Mouse (Mus musculus) limb, embryonic 13.5 days (tissue): ENCODE measurements around the gene Zfp941. TPM values are rescaled to one million over a fixed set of nuclear protein-coding genes. Genes with fewer than 3 reads are reported as not detected.

ENCODE experiments used
- ATAC-seq: fragments of 200-750 bp; cut with Nextera tagmentation; 2 replicates; pipeline ENCODE4 v1.8.0; 2017; ENCODE audit warnings: low read depth, moderate number of reproducible peaks, moderate TSS enrichment; ENCODE audit not compliant: low FRiP score
- H3K27ac ChIP-seq: fragments of 300-500 bp; sonication (generic); 2 replicates; pipeline ENCODE4 v1.5.1; 2015; ENCODE audit warnings: inconsistent platforms, mild to moderate bottlenecking, moderate library complexity
- H3K27me3 ChIP-seq: fragments of 300-500 bp; sonication (generic); 2 replicates; pipeline ENCODE4 v1.6.1; 2015; ENCODE audit warnings: mild to moderate bottlenecking, inconsistent platforms
- H3K36me3 ChIP-seq: fragments of 300-500 bp; sonication (generic); 2 replicates; pipeline ENCODE4 v1.6.1; 2015; ENCODE audit warnings: inconsistent platforms, mild to moderate bottlenecking, moderate library complexity
- H3K4me1 ChIP-seq: fragments of 300-500 bp; sonication (generic); 2 replicates; pipeline ENCODE4 v1.6.1; 2015; ENCODE audit warnings: inconsistent platforms
- H3K4me2 ChIP-seq: fragments of 300-500 bp; sonication (generic); replicated peaks from 2 replicates; pipeline ENCODE4 v1.6.1; 2015; ENCODE audit warnings: inconsistent platforms, mild to moderate bottlenecking, moderate library complexity
- H3K4me3 ChIP-seq: fragments of 300-500 bp; sonication (generic); 2 replicates; pipeline ENCODE4 v1.5.1; 2015; ENCODE audit warnings: moderate library complexity, mild to moderate bottlenecking, inconsistent platforms
- H3K9ac ChIP-seq: fragments of 300-500 bp; sonication (generic); 2 replicates; pipeline ENCODE4 v1.6.1; 2015; ENCODE audit warnings: mild to moderate bottlenecking, inconsistent platforms
- H3K9me3 ChIP-seq: fragments of 300-500 bp; sonication (generic); 2 replicates; pipeline ENCODE4 v1.6.1; 2016; ENCODE audit warnings: inconsistent platforms
- WGBS: fragments of 180-500 bp; shearing (Covaris S2); methylation state at CpG from one replicate; pipeline ENCODE4 v1.1.7; 2015; 5-methylcytosine and 5-hydroxymethylcytosine counted together
- polyA plus RNA-seq: library from polyadenylated mRNA; unstranded; fragments of >200 nt; fragmentation: Nextera tagmentation; extraction: Ambion mirVana; gene quantifications from 2 replicates; pipeline ENCODE4 v1.2.1, GENCODE M21; 2015

Gene Zfp941
- polyA plus RNA-seq, 1 experiment from 2014 or later = 2.7 TPM

- Histone ChIP-seq H3K36me3 (peaks cover 36% of the 10 kb centered on the region), H3K27me3 (no peaks in the 10 kb centered on the region), H3K4me3 (no peak overlapping the region), H3K4me2 (no peak overlapping the region), H3K4me1 (peaks cover 20% of the 10 kb centered on the region), H3K27ac (no peak overlapping the region), H3K9me3 (no peaks in the 10 kb centered on the region), H3K9ac (no peak overlapping the region)
- WGBS = 81% methylated on average over 9 of the region's 9 CpGs
- no peak for ATAC-seq
These were observed 31.4 kb upstream of the Zfp941 start for GRCm38 (mm10) chr7:140853386-140853785.

GRCm38 (mm10) chr7:140851916-140852315 is 29.9 kb upstream of the Zfp941 start:
- Histone ChIP-seq H3K9me3 (no peaks in the 10 kb centered on the region), H3K4me2 (no peak overlapping the region), H3K27ac (no peak overlapping the region), H3K36me3 (peaks cover 36% of the 10 kb centered on the region), H3K27me3 (peaks cover 5% of the 10 kb centered on the region; the same call in 1 of the 2 replicates), H3K4me1 (peaks cover 14% of the 10 kb centered on the region), H3K4me3 (no peak overlapping the region), H3K9ac (no peak overlapping the region)
- 97% methylated on average over 4 of the region's 4 CpGs for WGBS
- ATAC-seq = no peak

GRCm38 (mm10) chr7:140848591-140848990 is 26.6 kb upstream of the Zfp941 start:
- H3K4me3 ChIP-seq = no peak overlapping the region
- H3K9me3 ChIP-seq = no peaks in the 10 kb centered on the region
- H3K27ac ChIP-seq = no peak overlapping the region
- H3K9ac ChIP-seq = no peak overlapping the region
- H3K4me1 ChIP-seq = peaks cover 7% of the 10 kb centered on the region; the same call in 1 of the 2 replicates
- H3K4me2 ChIP-seq = no peak overlapping the region
- H3K27me3 ChIP-seq = peaks cover 17% of the 10 kb centered on the region
- peaks cover 24% of the 10 kb centered on the region for H3K36me3 ChIP-seq
- no peak for ATAC-seq
- WGBS = 93% methylated on average over 10 of the region's 10 CpGs

- Histone ChIP-seq H3K4me3 (no peak within 1 kb of the TSS), H3K9me3 (no peaks in the 10 kb centered on the region), H3K27me3 (peaks cover 23% of the 10 kb centered on the region), H3K36me3 (peaks cover 18% of the 10 kb centered on the region), H3K9ac (peak within 1 kb of the TSS; percentile 2; the same call in 1 of the 2 replicates), H3K4me1 (peaks cover 7% of the 10 kb centered on the region; the same call in 1 of the 2 replicates), H3K27ac (no peak within 1 kb of the TSS; the same call in 1 of the 2 replicates), H3K4me2 (no peak within 1 kb of the TSS)
- no peak for ATAC-seq
- WGBS = 65% methylated on average over 11 of the region's 11 CpGs
These were observed 26.0 kb upstream of the Zfp941 start, which contains the start of gene Odf3 for GRCm38 (mm10) chr7:140847755-140848580. TSS of gene Odf3 (plus strand) at chr7:140847805.

GRCm38 (mm10) chr7:140846676-140847075 is 24.7 kb upstream of the Zfp941 start:
- peaks cover 7% of the 10 kb centered on the region; the same call in 1 of the 2 replicates for H3K4me1 ChIP-seq
- no peak for ATAC-seq
- peaks cover 36% of the 10 kb centered on the region for H3K27me3 ChIP-seq
- H3K4me3 ChIP-seq = no peak overlapping the region
- no peaks in the 10 kb centered on the region for H3K9me3 ChIP-seq
- peaks cover 5% of the 10 kb centered on the region for H3K36me3 ChIP-seq
- H3K9ac ChIP-seq = no peak overlapping the region
- H3K27ac ChIP-seq = no peak overlapping the region
- H3K4me2 ChIP-seq = no peak overlapping the region
- 81% methylated on average over 10 of the region's 10 CpGs for WGBS

GRCm38 (mm10) chr7:140845683-140846082 is 23.7 kb upstream of the Zfp941 start:
- H3K36me3 ChIP-seq = no peaks in the 10 kb centered on the region
- H3K9me3 ChIP-seq = no peaks in the 10 kb centered on the region
- no peak overlapping the region for H3K4me3 ChIP-seq
- H3K9ac ChIP-seq = no peak overlapping the region
- WGBS = 59% methylated on average over 4 of the region's 4 CpGs
- H3K4me1 ChIP-seq = peaks cover 7% of the 10 kb centered on the region; the same call in 1 of the 2 replicates
- H3K27me3 ChIP-seq = peaks cover 46% of the 10 kb centered on the region
- no peak overlapping the region for H3K4me2 ChIP-seq
- no peak overlapping the region for H3K27ac ChIP-seq
- no peak for ATAC-seq

GRCm38 (mm10) chr7:140844905-140845665 is 23.1 kb upstream of the Zfp941 start, which contains the start of gene Scgb1c1:
TSS of gene Scgb1c1 (plus strand) at chr7:140845547.
- ATAC-seq = peak; percentile 73
- no peak within 1 kb of the TSS for H3K27ac ChIP-seq
- peaks cover 7% of the 10 kb centered on the region; the same call in 1 of the 2 replicates for H3K4me1 ChIP-seq
- whole genome bisulfite sequencing = 25% methylated on average over 14 of the region's 14 CpGs
- H3K9me3 ChIP-seq = no peaks in the 10 kb centered on the region
- H3K36me3 ChIP-seq = no peaks in the 10 kb centered on the region
- peaks cover 52% of the 10 kb centered on the region for H3K27me3 ChIP-seq
- H3K4me2 ChIP-seq = no peak within 1 kb of the TSS
- no peak within 1 kb of the TSS for H3K4me3 ChIP-seq
- no peak within 1 kb of the TSS; the same call in 1 of the 2 replicates for H3K9ac ChIP-seq

- WGBS = 76% methylated on average over 7 of the region's 7 CpGs
- Histone ChIP-seq H3K4me2 (no peak overlapping the region), H3K9ac (no peak overlapping the region), H3K9me3 (no peaks in the 10 kb centered on the region), H3K4me3 (no peak overlapping the region), H3K4me1 (peaks cover 7% of the 10 kb centered on the region; the same call in 1 of the 2 replicates), H3K27me3 (peaks cover 62% of the 10 kb centered on the region), H3K36me3 (no peaks in the 10 kb centered on the region), H3K27ac (no peak overlapping the region)
- ATAC-seq = no peak
These were observed 21.8 kb upstream of the Zfp941 start for GRCm38 (mm10) chr7:140843806-140844205.

- Histone ChIP-seq H3K9me3 (no peaks in the 10 kb centered on the region), H3K4me1 (peaks cover 5% of the 10 kb centered on the region; the same call in 1 of the 2 replicates), H3K4me2 (no peak overlapping the region), H3K36me3 (no peaks in the 10 kb centered on the region), H3K9ac (no peak overlapping the region), H3K27me3 (peaks cover 55% of the 10 kb centered on the region), H3K4me3 (no peak overlapping the region), H3K27ac (no peak overlapping the region)
- WGBS = 36% methylated on average over 19 of the region's 19 CpGs
- ATAC-seq = no peak
These were observed 19.1 kb upstream of the Zfp941 start for GRCm38 (mm10) chr7:140840750-140841735.

- 53% methylated on average over 5 of the region's 5 CpGs for WGBS
These were observed 17.6 kb upstream of the Zfp941 start for GRCm38 (mm10) chr7:140839556-140839955.

More at GRCm38 (mm10) chr7:140839556-140839955, 17.6 kb upstream of the Zfp941 start:
- H3K36me3 ChIP-seq = no peaks in the 10 kb centered on the region
- no peak overlapping the region for H3K27ac ChIP-seq
- H3K4me3 ChIP-seq = no peak overlapping the region
- no peaks in the 10 kb centered on the region for H3K4me1 ChIP-seq
- no peak overlapping the region for H3K9ac ChIP-seq
- peaks cover 55% of the 10 kb centered on the region for H3K27me3 ChIP-seq
- no peaks in the 10 kb centered on the region for H3K9me3 ChIP-seq
- no peak overlapping the region for H3K4me2 ChIP-seq
- ATAC-seq = no peak
